Mouse (Mus musculus) heart, embryonic 10.5 days (tissue): ENCODE results near the gene Spata45. TPM values are rescaled to one million over a fixed set of nuclear protein-coding genes. Genes with fewer than 3 reads are reported as not detected.
"Not testable (repeated sequence)": the region's sequence is repeated elsewhere in the genome, so short reads cannot be mapped to it uniquely, and the experiment has no call there.

Experiments used
- DNase-seq: peaks from one replicate; pipeline ENCODE4 v3.0.0-alpha.2; 2017; ENCODE audit warnings: low spot score
- H3K27ac ChIP-seq: fragments of 300-500 bp; sonication (generic); 2 replicates; pipeline ENCODE4 v1.5.1; 2016; ENCODE audit warnings: mild to moderate bottlenecking
- H3K27me3 ChIP-seq: fragments of 300-500 bp; sonication (generic); 2 replicates; pipeline ENCODE4 v1.6.1; 2016; ENCODE audit warnings: mild to moderate bottlenecking; ENCODE audit not compliant: poor library complexity, insufficient read depth, severe bottlenecking
- H3K36me3 ChIP-seq: fragments of 300-500 bp; sonication (generic); 2 replicates; pipeline ENCODE4 v1.6.1; 2016; ENCODE audit warnings: mild to moderate bottlenecking, moderate library complexity
- H3K4me1 ChIP-seq: fragments of 300-500 bp; sonication (generic); 2 replicates; pipeline ENCODE4 v1.6.1; 2016; ENCODE audit warnings: mild to moderate bottlenecking
- H3K4me3 ChIP-seq: fragments of 300-500 bp; sonication (generic); 2 replicates; pipeline ENCODE4 v1.5.1; 2016; ENCODE audit warnings: mild to moderate bottlenecking, moderate library complexity
- H3K9me3 ChIP-seq: fragments of 300-500 bp; sonication (generic); 2 replicates; pipeline ENCODE4 v1.6.1; 2016; ENCODE audit warnings: mild to moderate bottlenecking, moderate library complexity
- WGBS: fragments of 180-500 bp; shearing (Covaris S2); methylation state at CpG from one replicate; pipeline ENCODE4 v1.1.7; 2016; 5-methylcytosine and 5-hydroxymethylcytosine counted together
- polyA plus RNA-seq: library from polyadenylated mRNA; unstranded; fragments of >200 nt; fragmentation: Nextera tagmentation; extraction: Ambion mirVana; gene quantifications from 2 replicates; pipeline ENCODE4 v1.2.1, GENCODE M21; 2016

The Spata45 gene
- polyA plus RNA-seq, 1 experiment from 2014 or later, result not detected

DNA sequence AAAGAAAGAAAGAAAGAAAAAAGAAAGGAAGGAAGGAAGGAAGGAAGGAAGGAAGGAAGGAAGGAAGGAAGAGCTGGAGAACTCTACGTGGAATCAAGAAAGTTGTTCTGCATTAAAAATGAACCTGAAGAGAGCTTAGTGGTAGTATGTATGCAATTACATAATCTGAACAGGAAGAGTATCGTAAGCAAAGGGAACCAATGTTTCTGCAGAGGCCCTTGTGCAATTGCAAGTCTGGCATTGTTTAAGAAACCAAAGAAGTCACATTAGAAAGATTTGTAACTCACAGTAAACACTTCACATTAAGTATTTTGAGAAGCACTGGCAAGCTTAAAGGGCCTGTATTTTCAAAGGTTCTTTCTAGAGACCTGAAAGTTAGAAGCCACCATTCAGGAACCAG, 13.3 kb upstream of the Spata45 start:
- no peak for DNase-seq
- Histone ChIP-seq H3K36me3 (peaks cover 23% of the 10 kb centered on the region), H3K27ac (no peak overlapping the region), H3K9me3 (no peaks in the 10 kb centered on the region), H3K4me1 (peaks cover 29% of the 10 kb centered on the region), H3K4me3 (no peak overlapping the region), H3K27me3 (no peaks in the 10 kb centered on the region)
- 90% methylated on average over 2 of the region's 2 CpGs for WGBS

DNA sequence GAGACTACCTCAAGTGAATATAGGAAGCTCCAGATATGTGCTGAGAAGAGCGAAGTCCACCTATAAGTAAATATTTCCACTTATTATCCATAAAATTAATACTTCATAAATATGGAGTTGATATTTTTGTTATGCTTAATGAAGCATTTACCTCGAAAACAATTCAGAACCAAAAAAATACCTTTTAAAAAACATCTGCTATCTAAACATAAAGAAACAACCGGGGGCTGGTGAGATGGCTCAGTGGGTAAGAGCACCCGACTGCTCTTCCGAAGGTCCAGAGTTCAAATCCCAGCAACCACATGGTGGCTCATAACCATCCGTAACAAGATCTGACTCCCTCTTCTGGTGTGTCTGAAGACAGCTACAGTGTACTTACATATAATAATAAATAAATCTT, 12.6 kb upstream of the Spata45 start:
- H3K36me3 ChIP-seq, result peaks cover 23% of the 10 kb centered on the region
- H3K27me3 ChIP-seq, H3K4me3 ChIP-seq, DNase-seq, H3K27ac ChIP-seq, H3K9me3 ChIP-seq: not testable (repeated sequence)
- H3K4me1 ChIP-seq, result peaks cover 29% of the 10 kb centered on the region
- 91% methylated on average over 6 of the region's 6 CpGs for WGBS

DNA sequence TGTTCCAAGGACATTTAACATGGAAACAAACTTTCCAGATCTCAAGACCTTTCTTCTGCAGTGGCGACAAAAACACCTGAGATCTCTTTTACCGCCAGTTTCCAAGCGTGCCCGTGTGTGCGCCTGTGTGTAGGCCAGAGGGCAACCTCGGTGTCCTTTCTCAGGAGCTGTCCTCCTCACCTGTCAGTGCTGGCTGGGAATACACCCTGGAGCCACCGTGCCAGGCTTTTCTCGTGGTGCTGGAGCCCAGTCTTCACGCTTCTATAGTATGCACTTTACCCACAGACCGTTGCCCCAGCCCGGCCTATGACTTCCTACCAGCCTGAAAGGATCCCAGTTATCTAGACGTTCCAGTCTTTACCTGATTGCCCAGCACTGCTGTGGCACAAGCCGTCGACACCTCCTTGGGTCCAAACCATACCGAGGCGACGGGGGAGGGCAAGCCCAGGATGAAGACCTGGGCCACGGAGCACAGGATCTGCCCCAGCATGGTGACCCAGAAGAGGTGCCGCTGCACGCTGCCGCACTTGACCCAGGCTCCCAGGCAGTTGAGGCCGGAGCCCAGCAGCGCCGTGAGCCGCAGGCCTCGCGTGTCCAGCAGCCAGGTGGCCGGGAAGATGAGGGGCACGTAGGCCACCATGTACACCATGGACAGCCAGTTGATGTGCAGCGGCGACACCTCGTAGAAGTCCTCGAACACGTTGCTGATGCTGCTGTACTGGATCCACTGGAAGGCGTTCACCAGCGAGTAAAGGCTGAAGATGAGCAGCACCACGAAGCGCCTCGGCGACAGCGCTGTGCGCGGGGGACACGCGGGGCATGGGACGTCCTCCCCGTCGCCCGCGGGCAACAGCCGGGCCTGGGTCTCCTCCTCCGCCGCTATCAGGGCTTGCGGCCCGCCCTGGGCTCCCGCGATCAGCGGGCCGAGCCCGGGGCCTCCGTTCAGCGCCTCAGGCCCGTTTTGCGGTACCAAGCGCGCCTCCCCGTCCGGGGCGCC, 11.1 kb upstream of the Spata45 start:
- 2% methylated on average over 68 of the region's 69 CpGs for WGBS
- peak overlapping the region; percentile 87 for H3K4me3 ChIP-seq
- DNase-seq, result peak; percentile 87
- H3K27ac ChIP-seq, result peak overlapping the region; percentile 94
- peaks cover 11% of the 10 kb centered on the region for H3K36me3 ChIP-seq
- H3K27me3 ChIP-seq, result no peaks in the 10 kb centered on the region
- no peaks in the 10 kb centered on the region for H3K9me3 ChIP-seq
- peaks cover 34% of the 10 kb centered on the region for H3K4me1 ChIP-seq

DNA sequence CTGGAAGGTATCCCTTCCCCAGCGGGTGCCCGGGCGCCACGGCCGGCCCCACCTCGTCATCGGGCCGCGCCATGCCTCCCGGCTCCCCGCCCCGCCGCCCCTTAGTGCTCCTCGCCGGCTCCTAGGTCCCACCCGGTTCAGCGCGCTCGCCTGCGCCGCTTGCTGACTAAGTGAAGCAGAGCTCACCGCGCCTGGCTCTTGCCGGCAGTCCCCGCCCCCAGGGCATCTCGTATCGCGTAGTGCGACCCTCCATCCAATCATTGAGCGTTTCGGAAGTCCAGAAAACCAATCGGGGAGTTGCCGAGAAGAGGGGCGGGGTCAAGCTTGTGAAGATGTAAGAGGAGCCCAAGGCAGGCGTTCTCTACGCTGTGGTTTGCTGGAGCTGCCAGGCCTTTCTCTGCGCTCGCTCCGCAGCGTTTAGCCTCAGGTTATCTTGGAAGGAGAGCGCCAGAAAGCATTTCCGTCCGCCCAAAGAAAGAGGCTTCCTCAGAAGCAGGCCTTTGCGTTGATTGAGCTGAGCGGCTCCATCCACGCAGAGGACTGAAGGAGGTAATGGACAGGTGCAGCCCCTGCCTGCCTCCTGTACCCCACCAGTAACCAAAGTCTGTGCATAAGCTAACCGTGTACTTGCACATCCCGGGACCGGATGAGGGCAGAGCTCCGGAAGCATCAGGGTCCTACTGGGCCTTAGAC, 10.3 kb upstream of the Spata45 start, which contains the start of gene Flvcr1:
Gene Flvcr1, minus strand, starts transcription at position 138 of the 693 bp plus-strand sequence.
- WGBS, result under 1% methylated on average over 50 of the region's 50 CpGs
- Histone ChIP-seq H3K4me1 (peaks cover 34% of the 10 kb centered on the region), H3K36me3 (peaks cover 9% of the 10 kb centered on the region), H3K27me3 (no peaks in the 10 kb centered on the region), H3K9me3 (no peaks in the 10 kb centered on the region), H3K4me3 (peak within 1 kb of the TSS; percentile 87), H3K27ac (peak within 1 kb of the TSS; percentile 94)
- DNase-seq, result peak; percentile 100

DNA sequence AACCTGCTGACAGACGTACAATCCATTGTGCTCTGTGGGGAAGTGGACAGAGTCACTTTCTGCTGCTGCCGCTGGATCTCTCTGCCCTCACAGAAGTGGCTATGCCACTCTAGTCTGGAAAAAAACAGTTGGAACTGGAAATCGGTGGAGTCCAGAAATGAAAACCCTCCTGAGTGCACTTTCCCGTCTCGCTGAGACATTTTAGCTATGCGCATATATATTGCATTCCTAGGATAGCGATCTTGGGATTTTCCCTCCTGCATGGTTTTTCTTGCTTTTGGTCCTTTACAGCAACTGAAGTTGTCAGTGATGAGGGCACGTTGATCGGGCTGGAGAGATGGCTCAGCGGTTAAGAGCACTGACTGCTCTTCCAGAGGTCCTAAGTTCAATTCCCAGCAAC, 6.3 kb upstream of the Spata45 start:
- WGBS, result 69% methylated on average over 10 of the region's 10 CpGs
- H3K4me1 ChIP-seq, result peaks cover 29% of the 10 kb centered on the region
- no peak overlapping the region for H3K4me3 ChIP-seq
- H3K27ac ChIP-seq, result no peak overlapping the region
- no peaks in the 10 kb centered on the region for H3K36me3 ChIP-seq
- DNase-seq, result no peak
- H3K27me3 ChIP-seq, result no peaks in the 10 kb centered on the region
- no peaks in the 10 kb centered on the region for H3K9me3 ChIP-seq

DNA sequence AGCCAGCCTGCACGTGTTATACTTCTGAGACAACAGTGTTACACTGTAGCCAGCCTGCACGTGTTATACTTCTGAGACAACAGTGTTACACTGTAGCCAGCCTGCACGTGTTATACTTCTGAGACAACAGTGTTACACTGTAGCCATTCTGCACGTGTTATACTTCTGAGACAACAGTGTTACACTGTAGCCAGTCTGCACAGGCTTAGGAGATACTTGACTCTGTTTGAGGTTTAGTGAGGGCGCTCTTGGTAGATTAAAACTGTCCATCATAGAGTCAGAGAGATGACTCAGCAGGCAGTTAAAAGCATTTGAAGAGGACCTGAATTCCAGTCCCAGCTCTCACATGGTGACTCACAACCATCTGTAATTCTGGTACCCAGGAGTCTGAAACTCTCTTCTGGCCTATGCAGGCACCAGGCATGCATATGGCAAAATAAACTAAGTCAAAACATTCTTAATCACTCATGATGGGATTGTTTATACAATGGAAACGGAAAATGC, 5.5 kb upstream of the Spata45 start:
- WGBS, result 66% methylated on average over 6 of the region's 6 CpGs
- H3K4me3 ChIP-seq, H3K9me3 ChIP-seq, H3K27me3 ChIP-seq, H3K36me3 ChIP-seq, H3K27ac ChIP-seq: not testable (repeated sequence)
- peaks cover 21% of the 10 kb centered on the region for H3K4me1 ChIP-seq
- DNase-seq, result peak; percentile 36

DNA sequence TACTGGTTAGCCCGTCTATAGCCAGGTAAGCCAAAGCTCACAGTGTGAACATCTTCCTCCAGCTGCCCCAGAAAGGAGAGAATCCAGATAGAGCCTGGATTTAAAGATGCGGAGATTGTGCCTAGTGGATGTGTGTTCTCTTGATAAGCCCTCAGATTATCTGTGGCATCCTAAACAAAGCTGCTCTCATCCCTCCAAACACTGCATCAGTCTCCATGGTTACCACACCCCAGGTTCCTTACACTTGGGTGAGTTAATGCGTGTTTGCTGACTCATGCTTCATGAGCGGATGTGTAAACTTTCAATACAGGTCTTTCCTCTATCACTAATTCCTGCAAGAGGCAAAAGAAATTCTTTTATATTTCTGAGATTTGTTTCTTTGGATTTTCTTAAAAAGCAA, 790 bp upstream of the Spata45 start:
- Histone ChIP-seq H3K9me3 (no peaks in the 10 kb centered on the region), H3K27me3 (no peaks in the 10 kb centered on the region), H3K36me3 (no peaks in the 10 kb centered on the region), H3K4me1 (peaks cover 6% of the 10 kb centered on the region; the same call in 1 of the 2 replicates), H3K4me3 (no peak overlapping the region), H3K27ac (no peak overlapping the region)
- 32% methylated on average over 4 of the region's 4 CpGs for WGBS
- DNase-seq, result no peak

DNA sequence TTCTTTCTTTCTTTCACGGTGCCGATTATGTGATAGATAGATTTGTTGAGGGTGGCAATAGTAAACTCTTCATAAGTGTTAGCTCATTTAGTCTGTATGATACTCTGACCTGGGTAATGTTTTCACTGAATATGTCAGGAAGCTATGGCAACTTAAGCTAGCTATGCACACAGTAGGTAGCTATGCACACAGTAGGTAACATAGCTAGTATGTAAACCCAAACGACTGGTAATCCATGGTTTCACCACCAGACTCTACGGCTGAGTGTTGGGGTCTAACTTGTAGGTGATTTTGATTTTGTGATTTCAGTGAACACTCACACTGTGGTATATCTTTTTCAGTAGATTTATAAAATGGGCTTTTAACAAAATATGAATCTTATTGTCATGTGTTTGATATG, 1.6 kb downstream of the Spata45 start:
- no peak overlapping the region for H3K4me3 ChIP-seq
- no peaks in the 10 kb centered on the region for H3K36me3 ChIP-seq
- H3K4me1 ChIP-seq, result no peaks in the 10 kb centered on the region
- H3K27ac ChIP-seq, result no peak overlapping the region
- H3K27me3 ChIP-seq, result no peaks in the 10 kb centered on the region
- no peaks in the 10 kb centered on the region for H3K9me3 ChIP-seq
- 93% methylated on average over 4 of the region's 4 CpGs for WGBS
- DNase-seq, result no peak

DNA sequence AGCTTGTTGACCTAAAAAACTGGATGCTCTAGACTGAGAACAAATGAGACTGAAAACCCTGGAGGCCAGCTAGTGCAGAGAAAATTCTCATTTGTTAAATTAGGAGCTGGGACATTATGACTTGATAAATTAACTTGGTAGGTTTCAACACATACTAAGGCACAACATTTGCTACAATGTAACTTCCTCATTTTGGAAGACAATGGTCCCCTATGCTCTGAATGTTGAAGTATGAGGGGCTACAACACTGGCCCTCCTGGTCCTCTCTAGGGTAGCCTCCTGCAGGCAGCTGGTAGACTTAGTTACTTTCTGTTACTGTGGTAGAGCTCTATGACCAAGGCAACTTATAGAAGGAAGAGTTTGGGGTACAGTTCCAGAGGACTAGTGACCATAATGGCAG, 4.9 kb downstream of the Spata45 start:
- Histone ChIP-seq H3K4me1 (0 out of 2 replicates have a peak, but pooled peaks cover 2% of the 10 kb centered on the region), H3K36me3 (no peaks in the 10 kb centered on the region), H3K9me3 (no peaks in the 10 kb centered on the region), H3K4me3 (no peak overlapping the region), H3K27ac (no peak overlapping the region), H3K27me3 (no peaks in the 10 kb centered on the region)
- DNase-seq, result peak; percentile 27

DNA sequence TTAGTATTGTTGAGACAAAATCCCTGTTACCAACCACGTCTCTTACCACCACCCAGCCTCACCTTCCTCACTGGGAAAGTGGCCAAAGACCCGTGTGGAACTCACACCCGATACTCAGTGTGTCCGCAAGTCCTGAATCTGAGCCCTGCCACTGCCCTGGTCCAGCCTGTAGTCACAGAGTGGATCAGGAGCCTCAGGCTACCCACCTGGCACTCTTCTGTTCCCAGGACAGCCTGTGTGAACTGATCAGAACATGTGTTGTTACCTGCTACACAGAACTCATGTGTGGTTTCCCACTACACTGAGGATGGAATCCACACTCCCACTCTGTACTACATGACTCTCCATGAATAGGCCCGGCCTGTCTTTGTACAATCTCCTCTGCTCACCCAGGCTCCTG, 5.7 kb downstream of the Spata45 start:
- no peaks in the 10 kb centered on the region for H3K36me3 ChIP-seq
- no peaks in the 10 kb centered on the region for H3K9me3 ChIP-seq
- H3K4me1 ChIP-seq, result 0 out of 2 replicates have a peak, but pooled peaks cover 4% of the 10 kb centered on the region
- DNase-seq, result peak; percentile 51
- no peaks in the 10 kb centered on the region for H3K27me3 ChIP-seq
- H3K27ac ChIP-seq, result no peak overlapping the region
- no peak overlapping the region for H3K4me3 ChIP-seq
- 79% methylated on average over 5 of the region's 5 CpGs for WGBS

DNA sequence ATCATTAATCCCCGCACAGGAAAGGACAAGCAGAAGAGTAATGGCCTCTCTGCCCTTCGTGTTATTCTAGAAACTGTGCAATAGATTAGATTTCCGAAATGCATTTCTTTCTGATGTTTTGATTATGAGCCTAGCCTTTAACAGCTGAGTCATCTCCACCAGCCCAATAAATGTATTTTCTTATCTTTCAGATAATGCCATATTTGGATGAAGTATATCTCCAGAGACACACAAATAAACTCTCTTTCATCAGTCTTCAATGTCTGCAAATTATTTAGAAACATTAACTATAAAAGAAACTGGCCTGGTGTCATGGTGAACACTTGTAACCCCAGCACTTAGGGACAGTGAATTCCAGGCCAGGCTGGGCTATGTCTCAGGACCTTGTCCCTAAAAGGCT, 6.2 kb downstream of the Spata45 start:
- 82% methylated on average over 3 of the region's 3 CpGs for WGBS
- H3K27me3 ChIP-seq, result no peaks in the 10 kb centered on the region
- no peak overlapping the region for H3K27ac ChIP-seq
- H3K4me3 ChIP-seq, result no peak overlapping the region
- no peaks in the 10 kb centered on the region for H3K36me3 ChIP-seq
- no peak for DNase-seq
- no peaks in the 10 kb centered on the region for H3K9me3 ChIP-seq
- 0 out of 2 replicates have a peak, but pooled peaks cover 4% of the 10 kb centered on the region for H3K4me1 ChIP-seq

DNA sequence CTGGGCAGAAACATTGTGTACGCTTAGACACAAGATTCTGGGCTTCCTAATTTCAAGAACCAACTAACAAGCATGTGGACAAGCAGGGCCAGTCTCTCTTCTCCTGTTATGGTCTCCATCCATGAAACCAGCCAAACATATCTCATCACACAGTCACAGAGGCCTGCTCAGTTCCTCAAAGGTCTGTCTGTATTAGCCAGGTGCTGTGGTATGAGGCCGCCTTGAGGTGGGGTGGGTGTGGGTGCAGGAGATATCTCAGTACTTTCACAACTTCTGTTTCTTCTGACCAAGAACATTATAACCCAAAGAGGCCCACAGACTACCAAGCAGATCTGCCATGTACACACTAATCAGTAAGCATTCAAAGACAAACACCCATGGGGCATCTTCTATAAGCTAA, 8.8 kb downstream of the Spata45 start:
- Histone ChIP-seq H3K36me3 (no peaks in the 10 kb centered on the region), H3K4me1 (0 out of 2 replicates have a peak, but pooled peaks cover 4% of the 10 kb centered on the region), H3K27ac (0 out of 2 replicates have a peak overlapping the region, but pooled peaks have one; percentile 13), H3K27me3 (no peaks in the 10 kb centered on the region), H3K4me3 (no peak overlapping the region), H3K9me3 (no peaks in the 10 kb centered on the region)
- DNase-seq, result no peak
- WGBS, result 91% methylated on average over 2 of the region's 2 CpGs
